Mouse (Mus musculus) WW6 (cell line): ENCODE data around the gene Tspan18.

ENCODE experiments used
- DNase-seq: peaks from one replicate; pipeline ENCODE4 v3.0.0-alpha.2; 2013; ENCODE audit warnings: low read depth, low spot score

Tspan18 gene

GRCm38 (mm10) chr2:93291186-93291926, 42.9 kb downstream of the Tspan18 start:
- DNase-seq: no peak

- no peak for DNase-seq
Observed at GRCm38 (mm10) chr2:93290345-93291118, 43.8 kb downstream of the Tspan18 start.

GRCm38 (mm10) chr2:93289161-93289560, 45.1 kb downstream of the Tspan18 start:
- DNase-seq: no peak

- DNase-seq: no peak
Observed at GRCm38 (mm10) chr2:93287348-93287747, 47.0 kb downstream of the Tspan18 start.

GRCm38 (mm10) chr2:93286742-93287141, 47.6 kb downstream of the Tspan18 start:
- DNase-seq: no peak

GRCm38 (mm10) chr2:93286321-93286720, 48.0 kb downstream of the Tspan18 start:
- DNase-seq: no peak

- no peak for DNase-seq
Observed at GRCm38 (mm10) chr2:93285842-93286241, 48.5 kb downstream of the Tspan18 start.

GRCm38 (mm10) chr2:93284625-93285024, 49.7 kb downstream of the Tspan18 start:
- DNase-seq: no peak

GRCm38 (mm10) chr2:93283481-93284293, 50.6 kb downstream of the Tspan18 start:
- no peak for DNase-seq

GRCm38 (mm10) chr2:93282636-93283035, 51.7 kb downstream of the Tspan18 start:
- no peak for DNase-seq

GRCm38 (mm10) chr2:93281466-93281865, 52.8 kb downstream of the Tspan18 start:
- DNase-seq: no peak

GRCm38 (mm10) chr2:93280117-93280620, 54.1 kb downstream of the Tspan18 start:
- DNase-seq: no peak

- DNase-seq: no peak
Observed at GRCm38 (mm10) chr2:93278181-93278975, 55.9 kb downstream of the Tspan18 start.

- DNase-seq: no peak
Observed at GRCm38 (mm10) chr2:93277486-93277885, 56.8 kb downstream of the Tspan18 start.

GRCm38 (mm10) chr2:93276026-93276425, 58.3 kb downstream of the Tspan18 start:
- DNase-seq: no peak

GRCm38 (mm10) chr2:93273916-93274315, 60.4 kb downstream of the Tspan18 start:
- no peak for DNase-seq

- DNase-seq: no peak
Observed at GRCm38 (mm10) chr2:93270083-93270482, 64.2 kb downstream of the Tspan18 start.

- DNase-seq: no peak
Observed at GRCm38 (mm10) chr2:93269611-93270010, 64.7 kb downstream of the Tspan18 start.

GRCm38 (mm10) chr2:93268711-93269270, 65.5 kb downstream of the Tspan18 start:
- no peak for DNase-seq

GRCm38 (mm10) chr2:93267791-93268190, 66.5 kb downstream of the Tspan18 start:
- DNase-seq: no peak
